Mouse (Mus musculus): Measurements from ENCODE around the gene Spocd1.
"Not testable (repeated sequence)": the region's sequence is repeated elsewhere in the genome, so short reads cannot be mapped to it uniquely, and the experiment has no call there.

The Spocd1 gene

DNA sequence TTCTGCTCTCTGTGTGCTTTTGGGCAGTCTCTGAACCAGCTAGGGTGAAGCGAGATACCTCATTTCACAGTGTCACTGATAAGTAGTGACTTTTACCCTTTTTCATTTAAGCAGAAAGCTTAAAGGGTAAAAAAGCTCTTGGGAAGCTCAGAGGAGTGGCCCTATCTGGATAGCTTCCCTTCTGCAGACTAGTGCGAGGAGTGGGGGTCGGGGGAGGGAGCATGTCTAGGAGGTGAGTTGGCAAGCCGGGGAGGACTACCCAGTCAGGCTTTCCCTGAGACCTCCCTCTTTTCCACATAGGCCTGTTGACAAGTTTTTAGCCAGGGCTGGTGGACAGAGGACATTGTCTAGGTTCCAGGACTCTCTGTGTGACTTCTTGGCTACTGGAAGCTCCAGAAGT, at the start of gene Spocd1:
TSS of gene Spocd1 (plus strand) at position 301 of the 400 bp plus-strand sequence.
- no peak for DNase-seq

DNA sequence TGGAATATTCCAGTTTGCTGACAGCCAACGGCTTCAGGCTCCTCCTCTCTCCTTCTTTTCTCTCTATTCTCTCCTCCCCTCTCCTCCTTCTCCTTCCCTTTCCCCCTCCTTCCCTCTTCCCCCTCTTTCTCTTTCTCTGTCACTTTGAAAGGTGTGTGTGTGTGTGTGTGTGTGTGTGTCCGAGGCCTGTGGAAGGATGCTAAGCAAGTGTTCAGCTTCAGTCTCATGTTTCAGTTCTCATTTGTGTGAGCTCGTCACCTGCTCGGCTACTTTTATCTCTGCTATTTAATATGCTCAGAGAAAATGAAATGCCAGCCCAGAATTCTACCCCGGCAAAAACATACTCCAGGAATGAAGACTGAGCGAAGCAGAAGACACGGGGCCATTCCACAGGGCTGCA, 48.4 kb upstream of the Spocd1 start:
- no peak for DNase-seq

DNA sequence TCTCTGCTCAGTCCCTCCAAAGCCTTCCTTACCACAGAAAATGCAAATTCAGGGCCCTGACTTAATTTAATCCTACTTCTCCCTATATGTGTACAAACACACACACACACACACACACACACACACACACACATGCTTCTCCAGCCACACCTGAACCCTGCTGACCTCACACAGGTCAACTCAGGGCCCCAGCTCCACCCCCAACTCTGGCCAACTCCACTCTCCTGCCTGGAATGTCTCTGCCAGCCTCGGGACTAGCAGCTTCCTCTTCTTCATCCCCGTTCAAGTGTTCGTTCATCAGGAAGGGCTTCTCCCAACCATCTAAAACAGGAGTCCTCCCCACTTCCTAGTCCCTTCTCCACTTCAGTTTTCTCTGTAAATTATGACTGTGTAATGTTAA, 47.4 kb upstream of the Spocd1 start:
- no peak for DNase-seq

- peak; percentile 66 to 77 for DNase-seq
Measured at GRCm38 (mm10) chr4:129882555-129883293, 46.3 kb upstream of the Spocd1 start.

- DNase-seq = peak in 1 of 2 experiments; percentile 7
Measured at GRCm38 (mm10) chr4:129884041-129884930, 44.8 kb upstream of the Spocd1 start.

GRCm38 (mm10) chr4:129889661-129890060, 39.4 kb upstream of the Spocd1 start:
- no peak for DNase-seq

GRCm38 (mm10) chr4:129890094-129890493, 39.0 kb upstream of the Spocd1 start:
- no peak for DNase-seq

DNA sequence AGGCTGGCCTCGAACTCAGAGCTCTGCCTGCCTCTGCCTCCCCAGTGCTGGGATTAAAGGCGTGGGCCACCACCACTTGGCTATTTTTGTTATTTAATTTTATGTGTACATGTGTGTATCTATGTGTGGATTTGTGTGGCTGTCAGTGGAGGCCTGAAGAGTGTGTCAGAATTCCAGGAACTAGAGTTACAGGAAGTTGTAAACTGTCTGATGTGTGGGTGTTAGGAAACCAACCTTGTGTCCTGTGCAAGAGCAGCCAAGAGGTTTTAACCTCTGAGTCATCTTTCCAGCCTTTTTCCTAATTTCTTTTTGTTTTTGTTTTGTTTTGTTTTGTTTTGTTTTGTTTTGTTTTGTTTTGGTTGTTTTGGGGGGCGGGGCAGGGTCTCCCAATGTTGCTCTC, 34.2 kb upstream of the Spocd1 start:
- DNase-seq = no peak

DNA sequence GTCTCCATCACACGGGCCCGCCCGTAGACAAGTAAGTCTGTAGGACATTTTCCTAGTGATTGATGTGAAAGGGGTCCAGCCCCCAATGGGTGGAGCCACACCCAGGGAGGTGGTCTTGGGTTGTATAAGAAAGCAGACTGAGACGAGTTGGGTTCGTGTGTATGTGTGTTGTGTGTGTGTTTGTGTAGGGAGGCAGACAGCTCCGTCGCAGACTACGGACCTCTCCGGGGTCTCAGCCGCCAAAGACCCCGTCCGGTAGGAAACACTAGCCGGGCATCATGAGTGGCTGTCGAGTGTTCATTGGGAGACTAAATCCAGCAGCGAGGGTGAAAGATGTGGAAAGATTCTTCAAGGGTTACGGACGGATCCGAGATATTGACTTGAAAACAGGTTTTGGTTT, 30.2 kb upstream of the Spocd1 start:
- not testable (repeated sequence) for DNase-seq

DNA sequence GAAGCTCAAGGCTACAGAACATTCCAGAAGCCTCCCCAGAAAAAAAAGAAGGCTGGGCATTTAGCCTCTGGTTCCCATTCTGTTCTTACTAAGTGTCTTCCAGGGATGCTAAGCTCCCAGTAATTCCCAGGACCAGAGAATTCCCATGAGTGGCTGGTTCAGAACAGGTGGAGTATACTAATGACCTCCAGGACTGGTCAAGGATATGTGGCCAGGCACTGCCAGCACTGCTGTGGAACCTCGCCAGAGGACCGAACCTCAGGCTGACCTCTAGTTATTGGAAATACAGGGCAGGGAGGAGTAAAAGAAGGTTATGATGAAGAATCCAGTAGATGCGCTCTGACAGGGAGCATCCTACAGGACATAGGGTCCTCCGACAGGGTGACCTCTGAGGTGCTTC, 26.7 kb upstream of the Spocd1 start:
- DNase-seq = no peak

GRCm38 (mm10) chr4:129903577-129903976, 25.5 kb upstream of the Spocd1 start:
- DNase-seq = no peak

- no peak for DNase-seq
Measured at GRCm38 (mm10) chr4:129905032-129905431, 24.0 kb upstream of the Spocd1 start.

GRCm38 (mm10) chr4:129906016-129906415, 23.0 kb upstream of the Spocd1 start:
- DNase-seq = no peak

GRCm38 (mm10) chr4:129908836-129909235, 20.2 kb upstream of the Spocd1 start:
- DNase-seq = no peak

- DNase-seq = no peak
Measured at GRCm38 (mm10) chr4:129909261-129909731, 19.8 kb upstream of the Spocd1 start.

DNA sequence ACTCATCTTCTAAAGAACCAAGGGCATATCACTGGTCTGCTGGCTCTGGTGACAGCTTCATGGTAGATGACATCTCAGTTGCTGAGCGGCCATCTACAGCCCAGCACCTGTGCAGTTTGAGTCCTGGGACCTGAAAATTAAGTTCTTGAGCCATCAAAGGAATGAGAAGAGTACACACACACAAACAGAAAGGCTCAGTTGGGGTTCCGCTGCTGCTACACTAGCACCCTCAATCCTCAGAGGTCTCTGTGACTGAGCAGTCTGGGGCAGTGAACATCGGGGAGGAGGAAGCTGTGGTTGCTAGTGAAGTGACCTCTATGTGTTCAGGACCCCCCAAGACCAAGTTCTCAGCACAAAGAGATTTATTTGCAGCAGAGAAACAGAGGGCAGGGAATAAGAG, 16.1 kb upstream of the Spocd1 start:
- DNase-seq = no peak

DNA sequence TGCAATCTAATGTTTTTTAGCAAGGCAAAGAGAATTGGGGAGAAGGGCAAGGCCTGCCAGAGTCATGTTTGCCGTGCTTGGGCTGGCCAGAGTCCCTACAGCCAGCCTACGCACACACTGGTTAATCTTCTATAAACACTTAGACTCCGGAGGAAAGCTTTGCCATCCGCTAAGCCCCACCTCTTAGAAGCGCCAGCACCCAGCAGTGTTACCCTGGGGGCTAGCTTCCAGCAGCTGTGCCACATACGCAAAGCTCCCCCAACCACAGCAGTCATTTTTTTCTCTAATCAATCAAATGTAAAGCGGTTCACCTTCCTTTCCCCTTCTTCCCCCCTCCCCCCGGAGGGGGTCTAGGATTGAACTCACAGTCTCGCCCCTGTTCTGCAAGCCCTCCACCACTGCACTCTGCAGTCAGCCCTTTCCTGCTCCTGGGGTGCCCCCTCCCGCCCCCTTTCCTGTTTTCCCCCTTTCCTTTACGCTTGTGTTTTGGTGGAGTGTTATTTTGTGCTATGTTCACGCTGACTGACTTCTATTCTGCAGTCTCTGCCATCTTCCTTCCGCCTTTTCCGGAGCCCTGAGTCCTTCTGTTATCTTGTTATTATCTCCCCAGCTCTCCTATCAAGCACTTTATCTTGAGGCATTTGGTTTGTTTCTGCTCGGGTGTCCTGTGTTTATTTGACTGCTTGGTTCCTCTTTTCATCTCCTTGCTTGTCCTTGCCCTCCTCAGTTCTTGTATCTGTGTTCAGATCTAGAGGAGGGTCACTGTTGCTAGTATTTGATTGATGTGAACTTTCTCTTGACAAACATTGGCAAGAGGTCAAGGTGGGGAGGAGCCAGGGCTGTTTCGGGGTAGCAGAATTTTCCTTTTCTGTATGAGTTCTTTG, 15.0 kb upstream of the Spocd1 start:
- DNase-seq = peak; percentile 26 to 34

DNA sequence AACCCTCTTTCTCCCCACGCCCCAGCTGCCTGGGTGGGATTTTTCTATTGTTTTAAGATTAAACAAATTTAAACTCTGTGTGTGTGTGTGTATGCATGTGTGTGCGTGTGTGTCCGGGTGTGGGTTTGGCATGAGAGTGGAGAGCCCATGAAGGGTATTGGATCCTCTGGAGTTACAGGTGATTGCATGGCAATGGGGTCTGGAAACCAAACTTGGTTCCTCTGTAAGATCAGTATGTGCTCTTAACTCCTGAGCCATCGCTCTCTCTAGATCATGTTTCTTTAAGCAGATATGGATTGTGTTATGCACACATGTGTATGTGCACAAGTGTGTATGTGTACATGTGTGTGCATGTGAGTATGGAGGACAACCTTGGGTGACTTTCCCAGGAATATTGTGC, 14.4 kb upstream of the Spocd1 start:
- DNase-seq = no peak

GRCm38 (mm10) chr4:129915349-129915988, 13.6 kb upstream of the Spocd1 start:
- DNase-seq = no peak

GRCm38 (mm10) chr4:129916159-129916558, 12.9 kb upstream of the Spocd1 start:
- DNase-seq = no peak

GRCm38 (mm10) chr4:129917016-129917603, 11.9 kb upstream of the Spocd1 start:
- no peak for DNase-seq

GRCm38 (mm10) chr4:129918464-129918863, 10.6 kb upstream of the Spocd1 start:
- DNase-seq = no peak

Measured in thymus, postnatal 36 days (tissue).